Mouse (Mus musculus) MEL (cell line): ENCODE data around the gene Prdm12. TPM values are rescaled to one million over a fixed set of nuclear protein-coding genes. Genes with fewer than 3 reads are reported as not detected.

Experiments
- DNase-seq: peaks from one replicate; pipeline ENCODE4 v3.0.0; 2011; ENCODE audit warnings: low read depth, low spot score
- H3K27ac ChIP-seq: 2 replicates; pipeline ENCODE4 v1.5.1; 2012; ENCODE audit warnings: low read depth, mild to moderate bottlenecking, control low read depth, low read length, moderate library complexity; ENCODE audit not compliant: control insufficient read depth
- H3K27me3 ChIP-seq, 2 experiments: fragments of 150-350 bp in 1 of 2; sonication (generic) in 1 of 2; 2 replicates each; pipeline ENCODE4 v1.6.1; 2012; ENCODE audit warnings: low read length in 2 of 2, mild to moderate bottlenecking in 2 of 2, improper control_type of control experiment in 1 of 2, moderate library complexity in 1 of 2; ENCODE audit not compliant: insufficient read depth in 2 of 2, control insufficient read depth in 1 of 2
- H3K36me3 ChIP-seq, 2 experiments: 2 replicates each; pipeline ENCODE4 v1.6.1; 2012 to 2014; ENCODE audit warnings: low read length in 2 of 2, improper control_type of control experiment in 1 of 2, inconsistent platforms in 1 of 2, mild to moderate bottlenecking in 1 of 2; ENCODE audit not compliant: insufficient read depth in 2 of 2, control insufficient read depth in 1 of 2
- H3K4me1 ChIP-seq, 2 experiments: fragments of 150-350 bp in 1 of 2; sonication (generic) in 1 of 2; 2 replicates each; pipeline ENCODE4 v1.6.1; 2012; ENCODE audit warnings: low read length in 2 of 2, improper control_type of control experiment in 1 of 2, mild to moderate bottlenecking in 1 of 2; ENCODE audit not compliant: insufficient read depth in 2 of 2, control insufficient read depth in 1 of 2
- H3K4me3 ChIP-seq, 2 experiments: fragments of 150-350 bp in 1 of 2; sonication (generic) in 1 of 2; 2 replicates each; pipeline ENCODE4 v1.5.1; 2012; ENCODE audit warnings: low read depth in 2 of 2, low read length in 2 of 2, mild to moderate bottlenecking in 2 of 2, moderate library complexity in 2 of 2, control low read depth in 1 of 2, improper control_type of control experiment in 1 of 2; ENCODE audit not compliant: control insufficient read depth in 1 of 2, insufficient read depth in 1 of 2
- H3K79me2 ChIP-seq: 2 replicates; pipeline ENCODE4 v1.6.1; 2012; ENCODE audit warnings: mild to moderate bottlenecking, low read length, moderate library complexity; ENCODE audit not compliant: control insufficient read depth, poor library complexity, insufficient read depth
- H3K9ac ChIP-seq: 2 replicates; pipeline ENCODE4 v1.6.1; 2012; ENCODE audit warnings: low read depth, mild to moderate bottlenecking, control low read depth, low read length, moderate library complexity; ENCODE audit not compliant: control insufficient read depth, poor library complexity, severe bottlenecking
- H3K9me3 ChIP-seq: fragments of 150-350 bp; sonication (generic); replicated peaks from 2 replicates; pipeline ENCODE4 v1.6.1; 2012; ENCODE audit warnings: mild to moderate bottlenecking, low read length, improper control_type of control experiment, moderate library complexity; ENCODE audit not compliant: insufficient read depth
- BHLHE40 ChIP-seq: IDR thresholded peaks from 2 replicates; pipeline ENCODE4 v1.6.1; 2012; ENCODE audit warnings: low read depth, mild to moderate bottlenecking, inconsistent platforms, low read length, improper control_type of control experiment, borderline replicate concordance
- CHD1 ChIP-seq: IDR thresholded peaks from 2 replicates; pipeline ENCODE4 v1.6.1; 2012; ENCODE audit warnings: low read depth, mild to moderate bottlenecking, inconsistent platforms, low read length, improper control_type of control experiment
- CTCF ChIP-seq, 3 experiments: IDR thresholded peaks in 2 of 3; conservative IDR thresholded peaks in 1 of 3; 2 replicates each; pipeline ENCODE4 v1.5.1; 2011 to 2012; ENCODE audit warnings: low read length in 3 of 3, low read depth in 2 of 3, mild to moderate bottlenecking in 2 of 3, improper control_type of control experiment in 1 of 3, inconsistent platforms in 1 of 3, mixed read lengths in 1 of 3, moderate library complexity in 1 of 3; ENCODE audit not compliant: control insufficient read depth in 1 of 3, insufficient read depth in 1 of 3, poor library complexity in 1 of 3, severe bottlenecking in 1 of 3
- E2F4 ChIP-seq: IDR thresholded peaks from 2 replicates; pipeline ENCODE4 v1.6.1; 2011; ENCODE audit warnings: low read depth, low read length, improper control_type of control experiment, borderline replicate concordance
- ETS1 ChIP-seq: IDR thresholded peaks from 2 replicates; pipeline ENCODE4 v1.6.1; 2012; ENCODE audit warnings: low read depth, mild to moderate bottlenecking, inconsistent platforms, low read length, improper control_type of control experiment, moderate library complexity
- GABPA ChIP-seq: IDR thresholded peaks from 2 replicates; pipeline ENCODE4 v1.6.1; 2012; ENCODE audit warnings: low read depth, mild to moderate bottlenecking, inconsistent platforms, low read length, improper control_type of control experiment, moderate library complexity
- GATA1 ChIP-seq: IDR thresholded peaks from 2 replicates; pipeline ENCODE4 v1.6.1; 2011; ENCODE audit warnings: low read depth, low read length, improper control_type of control experiment
- HCFC1 ChIP-seq: IDR thresholded peaks from 2 replicates; pipeline ENCODE4 v1.6.1; 2012; ENCODE audit warnings: low read depth, mild to moderate bottlenecking, inconsistent platforms, low read length, improper control_type of control experiment, moderate library complexity
- JUND ChIP-seq: IDR thresholded peaks from 2 replicates; pipeline ENCODE4 v1.6.1; 2011; ENCODE audit warnings: low read depth, mild to moderate bottlenecking, improper control_type of control experiment, low read length
- KAT2A ChIP-seq: conservative IDR thresholded peaks from 2 replicates; pipeline ENCODE4 v1.6.1; 2012; ENCODE audit warnings: low read depth, low read length, improper control_type of control experiment, inconsistent platforms
- MAFK ChIP-seq: IDR thresholded peaks from 2 replicates; pipeline ENCODE4 v1.6.1; 2011; ENCODE audit warnings: low read depth, mild to moderate bottlenecking, low read length, improper control_type of control experiment, borderline replicate concordance
- MAX ChIP-seq: IDR thresholded peaks from 2 replicates; pipeline ENCODE4 v1.6.1; 2011; ENCODE audit warnings: low read length, improper control_type of control experiment
- MEF2A ChIP-seq: IDR thresholded peaks from 2 replicates; pipeline ENCODE4 v1.6.1; 2014; ENCODE audit warnings: low read depth, mild to moderate bottlenecking, inconsistent platforms, low read length, improper control_type of control experiment; ENCODE audit not compliant: poor library complexity, insufficient replicate concordance, severe bottlenecking; ENCODE audit errors: extremely low read depth
- MYC ChIP-seq: IDR thresholded peaks from 2 replicates; pipeline ENCODE4 v1.6.1; 2011; ENCODE audit warnings: low read depth, mild to moderate bottlenecking, low read length, improper control_type of control experiment, moderate library complexity
- POLR2A ChIP-seq, 2 experiments: IDR thresholded peaks; 2 replicates each; pipeline ENCODE4 v1.6.1; 2011 to 2012; ENCODE audit warnings: low read length in 2 of 2, mild to moderate bottlenecking in 2 of 2, control low read depth in 1 of 2, improper control_type of control experiment in 1 of 2, low read depth in 1 of 2, moderate library complexity in 1 of 2; ENCODE audit not compliant: control insufficient read depth in 1 of 2, insufficient read depth in 1 of 2, poor library complexity in 1 of 2
- RAD21 ChIP-seq: IDR thresholded peaks from 2 replicates; pipeline ENCODE4 v1.6.1; 2011; ENCODE audit warnings: mild to moderate bottlenecking, low read depth, low read length, improper control_type of control experiment
- RCOR1 ChIP-seq: IDR thresholded peaks from 2 replicates; pipeline ENCODE4 v1.6.1; 2012; ENCODE audit warnings: low read depth, mild to moderate bottlenecking, inconsistent platforms, low read length, improper control_type of control experiment
- SIN3A ChIP-seq: IDR thresholded peaks from 2 replicates; pipeline ENCODE4 v1.6.1; 2012; ENCODE audit warnings: low read length, improper control_type of control experiment, inconsistent platforms
- TAL1 ChIP-seq: IDR thresholded peaks from 2 replicates; pipeline ENCODE4 v1.6.1; 2012; ENCODE audit warnings: mild to moderate bottlenecking, inconsistent platforms, low read length, moderate library complexity, mixed read lengths
- TBP ChIP-seq: IDR thresholded peaks from 2 replicates; pipeline ENCODE4 v1.8.0; 2011; ENCODE audit warnings: low read depth, low read length, improper control_type of control experiment
- UBTF ChIP-seq: IDR thresholded peaks from 2 replicates; pipeline ENCODE4 v1.6.1; 2012; ENCODE audit warnings: low read depth, mild to moderate bottlenecking, inconsistent platforms, low read length, improper control_type of control experiment, moderate library complexity, borderline replicate concordance; ENCODE audit not compliant: insufficient read depth
- USF1 ChIP-seq: IDR thresholded peaks from 2 replicates; pipeline ENCODE4 v1.6.1; 2014; ENCODE audit warnings: low read depth, mild to moderate bottlenecking, inconsistent platforms, low read length, improper control_type of control experiment, moderate library complexity
- USF2 ChIP-seq, 2 experiments: IDR thresholded peaks; 2 replicates each; pipeline ENCODE4 v1.6.1; 2011 to 2012; ENCODE audit warnings: improper control_type of control experiment in 2 of 2, low read length in 2 of 2, borderline replicate concordance in 1 of 2, inconsistent platforms in 1 of 2, low read depth in 1 of 2, mild to moderate bottlenecking in 1 of 2; ENCODE audit not compliant: insufficient read depth in 1 of 2
- ZMIZ1 ChIP-seq: IDR thresholded peaks from 2 replicates; pipeline ENCODE4 v1.6.1; 2012; ENCODE audit warnings: low read depth, mild to moderate bottlenecking, inconsistent platforms, low read length, improper control_type of control experiment, moderate library complexity
- ZNF384 ChIP-seq: IDR thresholded peaks from 2 replicates; pipeline ENCODE4 v1.6.1; 2012; ENCODE audit warnings: low read depth, mild to moderate bottlenecking, inconsistent platforms, low read length, improper control_type of control experiment
- polyA plus RNA-seq, 2 experiments: library from polyadenylated mRNA; stranded (reverse) in 1 of 2; unstranded in 1 of 2; fragments of >175 nt in 1 of 2; fragments of >200 nt in 1 of 2; gene quantifications; 2 replicates each; pipeline versions ENCODE4 v1.2.1 to v1.2.4; 2012; ENCODE audit warnings: low replicate concordance in 2 of 2, low read depth in 1 of 2; ENCODE audit not compliant: insufficient read length in 2 of 2, insufficient read depth in 1 of 2, missing spikeins in 1 of 2
- total RNA-seq: library from RNA; depleted of rRNA; stranded (reverse); fragments of 300-350 nt; gene quantifications from 2 replicates; pipeline ENCODE4 v1.2.3, GENCODE M21; 2012

Gene Prdm12
- total and polyA plus RNA-seq, 3 experiments = not detected

GRCm38 (mm10) chr2:31670551-31671035 lies 30.8 kb downstream of the Prdm12 start, which contains the start of gene Exosc2 (continued):
- TF ChIP-seq UBTF (no peak), ETS1 (no peak), CTCF (IDR thresholded peaks at IDR 0.05 in 2 of 3, conservative IDR thresholded peaks at IDR 0.05 in 1 of 3; ENCODE audit: control insufficient read depth in 1 of 3, insufficient read depth in 1 of 3, low read depth in 2 of 3, low read length in 3 of 3, poor library complexity in 1 of 3, severe bottlenecking in 1 of 3) (no peak), JUND (no peak), MAFK (no peak), KAT2A (peak; percentile 75), USF1 (peak; percentile 49; the same call in 1 of the 2 replicates), E2F4 (peak; percentile 94), RAD21 (no peak), RCOR1 (peak; percentile 81), MYC (peak; percentile 86), GATA1 (peak; percentile 39; the same call in 1 of the 2 replicates), HCFC1 (peak; percentile 97), TAL1 (no peak), BHLHE40 (no peak), SIN3A (peak; percentile 93), GABPA (no peak), ZNF384 (no peak)

- DNase-seq = no peak
- Histone ChIP-seq H3K79me2 (peaks cover 5% of the 10 kb centered on the region; the same call in 1 of the 2 replicates), H3K27me3 (no peaks in the 10 kb centered on the region), H3K4me1 (peaks cover 0 to under 1% of the 10 kb centered on the region in 2 experiments; a peak in 2 of 4 replicates), H3K27ac (no peak overlapping the region), H3K36me3 (peaks cover 1 to 21% of the 10 kb centered on the region in 2 experiments; a peak in 3 of 4 replicates), H3K9me3 (no peaks in the 10 kb centered on the region), H3K4me3 (no peak overlapping the region), H3K9ac (no peak overlapping the region)
- TF ChIP-seq MEF2A (no peak), MAX (no peak), CHD1 (no peak), USF2 (IDR thresholded peaks at IDR 0.05; ENCODE audit: borderline replicate concordance in 1 of 2, insufficient read depth in 1 of 2, low read depth in 1 of 2, low read length in 2 of 2) (no peak), ZNF384 (no peak), ZMIZ1 (no peak), SIN3A (no peak), MAFK (no peak), POLR2A (IDR thresholded peaks at IDR 0.05; ENCODE audit: control insufficient read depth in 1 of 2, insufficient read depth in 1 of 2, low read depth in 1 of 2, low read length in 2 of 2, poor library complexity in 1 of 2) (no peak), TBP (no peak)
Measured at GRCm38 (mm10) chr2:31678641-31679040, 38.8 kb downstream of the Prdm12 start.
